Mouse (Mus musculus) layer of hippocampus, adult 2 months (tissue): Measurements from ENCODE around the gene Alkbh1. TPM values are rescaled to one million over a fixed set of nuclear protein-coding genes. Genes with fewer than 3 reads are reported as not detected.
A peak's percentile ranks its signal among the peaks of the same experiment; 100 is the strongest.

Experiments
- DNase-seq, 2 experiments: peaks; one replicate each; pipeline ENCODE4 v3.0.0; 2022; ENCODE audit warnings: low spot score in 2 of 2
- H3K27ac ChIP-seq: fragments of 200-600 bp; 2 replicates; pipeline ENCODE4 v1.8.1; 2022
- H3K4me3 ChIP-seq: fragments of 200-600 bp; 2 replicates; pipeline ENCODE4 v1.8.1; 2022; ENCODE audit warnings: mild to moderate bottlenecking
- CTCF ChIP-seq: fragments of 200-600 bp; conservative IDR thresholded peaks from 2 replicates; pipeline ENCODE4 v1.8.1; 2022; ENCODE audit warnings: antibody characterized with exemption, mild to moderate bottlenecking, moderate library complexity
- microRNA-seq, 2 experiments: library from miRNA; unstranded; fragments of <30 nt; microRNA quantifications; one replicate each; pipeline ENCODE4 v1.2.0; 2021
- total RNA-seq, 2 experiments: library from RNA; stranded (reverse); gene quantifications; 2 replicates each; pipeline ENCODE4 v1.2.3; 2021

Alkbh1 gene
- total RNA-seq, 2 experiments from 2014 or later, result 18.1 to 18.6 TPM

DNA sequence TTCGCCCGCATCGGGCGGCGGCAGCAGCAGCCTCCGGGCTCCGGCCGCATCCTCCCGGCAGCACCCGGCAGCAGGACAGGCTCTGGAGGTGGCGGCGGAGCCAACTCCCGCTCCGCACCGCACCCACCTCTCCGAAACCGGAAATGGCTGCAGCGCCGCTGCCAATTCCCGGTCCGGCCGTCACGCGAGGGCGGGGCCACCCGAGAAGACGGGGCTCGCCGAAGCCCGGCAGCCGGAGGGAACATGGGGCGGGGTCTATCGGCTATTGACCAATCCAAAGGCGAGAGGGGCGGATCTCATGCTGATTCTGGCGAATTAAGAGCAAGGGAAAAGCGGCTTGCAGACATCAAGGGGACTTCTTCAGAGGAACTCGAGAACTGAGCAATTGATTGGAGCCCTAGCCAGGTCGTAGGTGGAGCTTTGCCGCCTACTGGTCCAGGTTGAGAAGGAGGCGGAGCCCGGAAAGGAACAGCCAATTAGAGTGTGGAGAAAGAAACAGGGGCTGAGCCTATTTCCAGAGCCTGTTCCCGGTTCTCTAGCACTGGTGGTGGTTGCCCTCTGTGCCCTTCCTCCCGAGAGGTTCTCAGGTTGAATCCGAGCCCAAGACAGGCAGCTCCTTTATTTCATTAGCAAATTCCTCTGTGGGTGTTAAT is 55.6 kb downstream of the Alkbh1 start, which contains the start of gene Sptlc2:
Gene Sptlc2 (minus strand): TSS at position 234 of the 653 bp plus-strand sequence.
- Histone ChIP-seq H3K27ac (peak within 1 kb of the TSS; percentile 91), H3K4me3 (peak within 1 kb of the TSS; percentile 99)
- peak; percentile 99 to 100 for DNase-seq
- TF ChIP-seq CTCF, result peak; percentile 63

DNA sequence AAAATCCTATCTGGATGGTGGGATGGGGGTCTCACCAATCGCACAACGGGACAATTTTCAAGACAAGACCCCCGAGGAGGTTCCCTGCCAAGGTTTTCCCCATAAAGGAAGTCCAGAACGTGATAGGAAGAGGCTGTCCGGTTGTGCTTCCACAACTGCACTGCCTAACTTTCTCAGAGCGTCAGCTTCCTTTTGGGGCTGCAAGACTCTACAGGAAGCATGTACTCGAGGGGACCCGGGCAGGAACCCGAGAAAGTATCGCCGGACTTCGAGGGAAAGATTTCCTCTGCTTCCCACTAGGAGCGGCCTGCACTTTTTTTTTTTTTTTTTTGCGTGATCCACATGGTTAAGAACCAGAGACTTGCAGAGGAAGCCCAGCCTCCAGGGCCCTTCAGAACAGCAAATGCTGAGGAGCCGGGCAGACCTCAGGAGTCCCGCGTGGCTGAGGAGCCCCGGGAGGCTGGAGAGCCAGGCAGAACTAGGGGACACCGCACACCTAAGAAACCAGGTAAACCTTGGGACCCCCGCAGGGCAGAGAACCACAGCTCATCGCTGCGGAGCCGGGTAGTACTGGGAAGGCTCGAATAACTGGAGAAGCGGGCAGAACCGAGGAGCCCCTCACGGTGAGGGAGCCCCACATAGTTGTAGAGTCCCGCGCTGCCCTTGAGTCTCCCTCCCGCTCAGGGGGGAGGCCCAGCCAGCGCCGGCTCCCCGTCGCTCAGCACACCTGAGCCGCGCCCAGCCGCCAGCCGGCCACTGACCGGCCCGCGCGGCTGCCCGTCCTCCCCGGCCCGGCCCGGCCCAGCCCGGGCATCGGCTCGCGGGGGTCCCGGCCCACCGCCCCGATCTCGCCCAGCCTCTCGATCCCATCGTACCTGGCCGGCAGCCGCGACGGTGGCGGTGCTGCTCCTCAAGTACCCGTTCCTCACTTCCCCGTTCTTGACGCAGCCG is 56.4 kb downstream of the Alkbh1 start:
- Histone ChIP-seq H3K27ac (peak overlapping the region; percentile 91), H3K4me3 (peak overlapping the region; percentile 99)
- TF ChIP-seq CTCF, result no peak; the same call in 1 of the 2 replicates
- DNase-seq, result peak in 1 of 2 experiments; percentile 17

DNA sequence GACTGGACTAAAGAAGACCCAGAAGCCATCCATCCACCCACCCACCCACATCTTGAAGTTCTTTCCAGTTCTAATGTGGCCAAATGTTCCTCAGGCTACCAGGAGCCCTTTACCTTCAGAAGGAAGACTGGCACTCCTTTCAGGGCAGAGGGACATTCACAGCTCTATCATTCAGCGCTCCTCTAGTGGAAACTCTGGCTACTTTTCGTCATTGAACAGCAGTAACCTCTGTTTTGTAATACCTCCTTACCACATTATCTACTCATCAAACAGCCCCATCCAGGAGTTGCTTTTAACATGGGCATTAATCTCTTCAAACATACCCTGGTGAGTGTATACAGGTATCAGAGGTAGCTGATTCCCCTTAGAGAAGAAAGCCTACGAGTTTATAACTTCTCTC is 58.8 kb downstream of the Alkbh1 start:
- no peak overlapping the region for H3K27ac ChIP-seq
- no peak for TF ChIP-seq CTCF
- H3K4me3 ChIP-seq, result no peak overlapping the region
- DNase-seq, result no peak

DNA sequence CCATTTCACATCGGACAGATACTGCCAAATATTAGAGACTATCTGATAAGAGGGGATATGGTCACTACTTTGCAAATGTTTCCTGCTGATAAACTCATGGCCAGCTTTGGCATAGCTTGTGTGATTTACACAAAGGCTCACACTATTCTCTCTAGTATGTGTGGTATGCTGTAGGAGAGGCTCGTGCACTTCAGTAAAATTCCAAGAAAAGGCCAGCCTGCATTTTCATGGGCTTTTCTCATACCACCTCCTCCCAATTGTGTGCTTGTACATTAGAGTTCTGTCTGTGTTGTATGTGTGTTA is 62.5 kb downstream of the Alkbh1 start:
- Histone ChIP-seq H3K4me3 (no peak overlapping the region), H3K27ac (no peak overlapping the region)
- no peak for TF ChIP-seq CTCF
- DNase-seq, result no peak

DNA sequence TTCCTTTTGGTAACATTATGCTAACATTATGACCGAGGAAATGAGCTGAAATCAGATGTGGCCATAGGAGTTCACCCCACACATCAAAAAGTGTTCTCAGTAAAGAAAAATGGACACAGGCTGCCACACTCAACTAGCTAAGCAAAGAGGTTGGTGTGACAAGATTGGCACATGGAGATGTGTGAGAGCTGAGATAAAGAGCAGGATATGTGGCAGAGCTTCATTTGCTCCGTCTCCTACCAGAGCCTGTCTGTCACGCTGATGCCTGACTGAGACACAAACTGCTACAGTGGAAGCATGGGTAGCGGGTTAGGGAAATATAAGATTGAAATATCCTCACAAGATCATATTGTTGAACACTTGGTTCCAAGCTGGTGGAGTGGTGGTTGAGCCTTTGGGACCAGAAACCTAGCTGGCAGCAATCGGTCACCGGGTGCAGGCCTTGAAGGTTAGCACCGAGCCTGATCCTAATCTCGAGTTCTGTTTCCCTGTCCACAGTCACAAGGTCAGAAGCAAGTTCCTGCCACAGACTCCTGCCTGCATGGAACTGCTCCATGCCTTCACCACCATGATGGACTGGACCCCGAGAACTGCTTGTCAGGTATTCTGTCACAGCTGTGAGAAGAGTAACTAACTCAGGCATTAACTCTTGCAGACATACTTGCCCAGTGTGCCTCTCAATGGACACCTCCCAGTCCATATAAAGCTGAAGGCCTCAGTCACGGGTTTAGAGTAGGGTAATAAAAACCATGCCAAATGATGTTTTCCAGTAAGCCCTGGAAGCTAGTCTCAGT is 63.0 kb downstream of the Alkbh1 start:
- TF ChIP-seq CTCF, result no peak
- Histone ChIP-seq H3K4me3 (no peak overlapping the region), H3K27ac (no peak overlapping the region)
- DNase-seq, result no peak

DNA sequence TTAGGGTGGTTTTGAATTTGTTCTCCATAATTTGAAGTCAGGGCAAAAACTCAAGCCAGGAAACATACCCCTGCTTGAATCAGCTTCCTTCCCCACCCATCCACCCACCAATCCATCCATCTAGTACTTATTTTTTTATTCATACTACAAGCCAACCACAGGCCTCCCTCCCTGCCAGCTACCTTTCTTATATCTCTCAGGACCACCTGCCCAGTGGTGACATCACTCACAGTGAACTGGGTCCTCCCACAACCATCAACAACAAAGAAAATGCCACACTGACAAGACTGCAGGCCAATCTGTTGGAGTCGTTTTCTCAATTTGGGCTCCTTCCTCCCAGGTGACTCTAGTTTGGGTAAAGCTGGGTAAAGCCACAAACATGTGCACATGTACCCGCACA is 64.3 kb downstream of the Alkbh1 start:
- no peak overlapping the region for H3K4me3 ChIP-seq
- H3K27ac ChIP-seq, result no peak overlapping the region
- TF ChIP-seq CTCF, result no peak
- DNase-seq, result no peak

Small RNAs within 50 kb of the gene (microRNA-seq; reads per million reads assigned to microRNA genes)
- 51.4 to 251 reads per million in 2 experiments for gene Mir3068

Other genes with a start within 250 kb of the Alkbh1 start
- 1 to 10 TPM; 3.5 to 4.8 TPM for gene Samd15, start 244.3 kb downstream of the Alkbh1 start, total RNA-seq
- 10 to 100 TPM; 25.6 to 26.4 TPM for gene Tmed8, start 243.6 kb downstream of the Alkbh1 start, total RNA-seq
- gene Noxred1, start 205.3 kb downstream of the Alkbh1 start, total RNA-seq, result 1 to 10 TPM; 1.7 to 2.0 TPM
- 10 to 100 TPM; 58.2 to 64.0 TPM for gene Vipas39, start 177.8 kb downstream of the Alkbh1 start, total RNA-seq
- 100 to 1,000 TPM; 174 to 176 TPM for gene Ahsa1, start 177.5 kb downstream of the Alkbh1 start, total RNA-seq
- gene Ism2, start 144.3 kb downstream of the Alkbh1 start, total RNA-seq, result under 1 TPM; 0.32 to 0.33 TPM
- 10 to 100 TPM; 26.0 to 33.8 TPM for gene Sptlc2, start 55.7 kb downstream of the Alkbh1 start, total RNA-seq
- gene Slirp, start 121 bp downstream of the Alkbh1 start, total RNA-seq, result 100 to 1,000 TPM in 1 of 2 experiments, 10 to 100 TPM in 1; 92.6 to 101 TPM
- gene Snw1, start 28.3 kb upstream of the Alkbh1 start, total RNA-seq, result 10 to 100 TPM; 61.3 to 69.2 TPM
- gene Gm5788, start 50.7 kb upstream of the Alkbh1 start, total RNA-seq, result not detected
- gene Gm8300, start 70.3 kb upstream of the Alkbh1 start, total RNA-seq, result not detected
- gene Oog1, start 158.7 kb upstream of the Alkbh1 start, total RNA-seq, result not detected
- not detected for gene Gm4027, start 174.9 kb upstream of the Alkbh1 start, total RNA-seq
- gene Gm16381, start 200.6 kb upstream of the Alkbh1 start, total RNA-seq, result not detected